Mouse (Mus musculus): ENCODE measurements around the gene Kif5a.

The Kif5a gene

DNA sequence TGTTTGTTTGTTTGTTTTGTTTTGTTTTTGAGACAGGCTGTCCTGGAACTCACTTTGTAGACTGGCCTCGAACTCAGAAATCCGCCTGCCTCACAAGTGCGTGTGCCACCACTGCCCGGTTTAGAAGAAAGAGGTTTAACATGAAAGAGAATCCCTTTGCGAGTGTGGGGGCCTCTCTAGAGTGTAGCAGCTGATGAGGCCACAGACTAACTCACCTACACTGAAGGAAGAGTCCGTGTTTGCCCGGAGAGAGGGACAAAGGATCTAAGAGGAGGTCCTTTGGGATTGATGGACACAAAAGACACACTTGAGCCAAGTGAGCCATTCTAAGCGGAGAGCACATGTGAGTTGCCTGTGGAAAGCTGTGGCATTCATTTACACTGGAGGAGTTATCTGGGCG lies 85.9 kb downstream of the Kif5a start:
- no peak for DNase-seq (ENCODE audit: low read depth, low spot score)

DNA sequence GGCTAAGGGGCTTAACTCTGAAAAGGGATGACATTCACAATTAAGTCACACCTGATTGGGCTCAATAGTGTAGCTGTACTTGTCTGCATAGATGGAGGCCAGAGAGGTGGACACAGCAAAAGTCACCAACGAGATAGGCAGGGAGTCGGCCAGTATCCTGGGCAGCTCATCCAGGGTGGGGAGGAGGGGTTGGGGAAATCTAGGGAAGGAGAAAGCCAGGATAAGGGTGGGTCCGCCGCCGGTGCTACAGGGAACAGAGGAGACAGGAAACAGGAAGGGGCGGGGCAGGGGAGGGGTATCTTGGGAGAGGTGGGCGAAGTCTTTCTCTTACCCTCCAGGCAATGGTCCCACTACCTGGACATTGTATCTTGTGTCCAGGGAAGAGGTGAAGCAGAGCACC lies 86.4 kb downstream of the Kif5a start:
- no peak for DNase-seq (ENCODE audit: low read depth, low spot score)

DNA sequence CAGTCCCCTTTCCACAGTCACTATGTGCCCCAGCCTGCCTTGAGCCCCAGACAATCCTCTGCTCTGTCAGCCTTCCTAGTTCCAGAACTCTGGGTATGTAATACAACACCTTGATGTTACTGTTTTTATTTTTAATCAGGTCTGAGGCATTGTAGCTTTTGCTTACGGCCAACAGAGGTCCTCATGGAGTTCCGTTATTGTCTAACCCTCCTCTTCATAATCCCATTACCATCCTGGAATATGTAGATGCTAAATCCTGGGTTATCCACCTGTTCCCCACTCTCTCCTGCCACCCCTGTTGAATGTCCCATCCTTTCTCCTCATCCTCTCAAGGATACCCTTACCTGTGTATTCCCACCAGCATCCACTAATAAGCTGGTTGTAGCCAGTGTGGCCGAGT lies 86.9 kb downstream of the Kif5a start:
- no peak for DNase-seq (ENCODE audit: low read depth, low spot score)

Data from telencephalon, adult 2 months (tissue).